Mouse (Mus musculus) limb, embryonic 15.5 days (tissue): ENCODE data around the gene Srcin1. TPM values are rescaled to one million over a fixed set of nuclear protein-coding genes. Genes with fewer than 3 reads are reported as not detected.

ENCODE experiments used
- ATAC-seq: fragments of 200-750 bp; cut with Nextera tagmentation; 2 replicates; pipeline ENCODE4 v1.8.0; 2017; ENCODE audit warnings: low read depth, moderate TSS enrichment; ENCODE audit not compliant: insufficient number of reproducible peaks, low FRiP score, low TSS enrichment
- H3K27ac ChIP-seq: fragments of 300-500 bp; sonication (generic); 2 replicates; pipeline ENCODE4 v1.5.1; 2015; ENCODE audit warnings: moderate library complexity, mild to moderate bottlenecking, inconsistent platforms
- H3K27me3 ChIP-seq: fragments of 300-500 bp; sonication (generic); 2 replicates; pipeline ENCODE4 v1.6.1; 2015; ENCODE audit warnings: inconsistent platforms
- H3K36me3 ChIP-seq: fragments of 300-500 bp; sonication (generic); 2 replicates; pipeline ENCODE4 v1.6.1; 2015; ENCODE audit warnings: inconsistent platforms
- H3K4me1 ChIP-seq: fragments of 300-500 bp; sonication (generic); 2 replicates; pipeline ENCODE4 v1.6.1; 2015; ENCODE audit warnings: inconsistent platforms
- H3K4me2 ChIP-seq: fragments of 300-500 bp; sonication (generic); 2 replicates; pipeline ENCODE4 v1.6.1; 2015; ENCODE audit warnings: mild to moderate bottlenecking, inconsistent platforms
- H3K4me3 ChIP-seq: fragments of 300-500 bp; sonication (generic); 2 replicates; pipeline ENCODE4 v1.5.1; 2015; ENCODE audit warnings: mild to moderate bottlenecking, inconsistent platforms
- H3K9ac ChIP-seq: fragments of 300-500 bp; sonication (generic); 2 replicates; pipeline ENCODE4 v1.6.1; 2015; ENCODE audit warnings: inconsistent platforms
- H3K9me3 ChIP-seq: fragments of 300-500 bp; sonication (generic); 2 replicates; pipeline ENCODE4 v1.6.1; 2016; ENCODE audit warnings: inconsistent platforms
- WGBS: fragments of 180-500 bp; shearing (Covaris S2); methylation state at CpG from one replicate; pipeline ENCODE4 v1.1.7; 2015; 5-methylcytosine and 5-hydroxymethylcytosine counted together
- polyA plus RNA-seq: library from polyadenylated mRNA; unstranded; fragments of >200 nt; fragmentation: Nextera tagmentation; extraction: Ambion mirVana; gene quantifications from 2 replicates; pipeline ENCODE4 v1.2.1, GENCODE M21; 2015

Gene Srcin1
- polyA plus RNA-seq, 1 experiment from 2014 or later, result 0.92 TPM

GRCm38 (mm10) chr11:97547957-97548706 is 27.9 kb downstream of the Srcin1 start:
- H3K9ac ChIP-seq, result no peak overlapping the region
- H3K27ac ChIP-seq, result no peak overlapping the region
- no peak overlapping the region for H3K4me2 ChIP-seq
- H3K36me3 ChIP-seq, result no peaks in the 10 kb centered on the region
- 63% methylated on average over 12 of the region's 12 CpGs for WGBS
- H3K4me1 ChIP-seq, result peaks cover 19% of the 10 kb centered on the region
- no peak overlapping the region for H3K4me3 ChIP-seq
- no peak for ATAC-seq
- no peaks in the 10 kb centered on the region for H3K9me3 ChIP-seq
- peaks cover 99% of the 10 kb centered on the region for H3K27me3 ChIP-seq

GRCm38 (mm10) chr11:97546804-97547411 is 29.1 kb downstream of the Srcin1 start:
- Histone ChIP-seq H3K4me2 (peak overlapping the region; percentile 99), H3K27me3 (peaks cover 98% of the 10 kb centered on the region), H3K9ac (peak overlapping the region; percentile 39; the same call in 1 of the 2 replicates), H3K36me3 (no peaks in the 10 kb centered on the region), H3K27ac (no peak overlapping the region), H3K4me3 (peak overlapping the region; percentile 55), H3K9me3 (no peaks in the 10 kb centered on the region), H3K4me1 (peaks cover 21% of the 10 kb centered on the region)
- ATAC-seq, result no peak
- WGBS, result 0% methylated on average over 63 of the region's 73 CpGs

- H3K27ac ChIP-seq, result no peak overlapping the region
- H3K4me1 ChIP-seq, result peaks cover 18% of the 10 kb centered on the region
- peak overlapping the region; percentile 55 for H3K4me3 ChIP-seq
- H3K9ac ChIP-seq, result no peak overlapping the region
- H3K27me3 ChIP-seq, result peaks cover 97% of the 10 kb centered on the region
- no peaks in the 10 kb centered on the region for H3K9me3 ChIP-seq
- H3K4me2 ChIP-seq, result peak overlapping the region; percentile 99
- H3K36me3 ChIP-seq, result no peaks in the 10 kb centered on the region
- 4% methylated on average over 26 of the region's 26 CpGs for WGBS
- no peak for ATAC-seq
Observed at GRCm38 (mm10) chr11:97545808-97546560, 30.0 kb downstream of the Srcin1 start.

- 80% methylated on average over 9 of the region's 9 CpGs for WGBS
- H3K9ac ChIP-seq, result no peak overlapping the region
- peaks cover 23% of the 10 kb centered on the region for H3K4me1 ChIP-seq
- H3K4me2 ChIP-seq, result no peak overlapping the region
- H3K27ac ChIP-seq, result no peak overlapping the region
- no peaks in the 10 kb centered on the region for H3K9me3 ChIP-seq
- peaks cover 83% of the 10 kb centered on the region for H3K27me3 ChIP-seq
- ATAC-seq, result no peak
- no peak overlapping the region for H3K4me3 ChIP-seq
- no peaks in the 10 kb centered on the region for H3K36me3 ChIP-seq
Observed at GRCm38 (mm10) chr11:97543883-97544282, 32.1 kb downstream of the Srcin1 start.

GRCm38 (mm10) chr11:97543181-97543733 is 32.7 kb downstream of the Srcin1 start:
- Histone ChIP-seq H3K27me3 (peaks cover 83% of the 10 kb centered on the region), H3K4me3 (no peak overlapping the region), H3K4me2 (no peak overlapping the region), H3K36me3 (no peaks in the 10 kb centered on the region), H3K4me1 (peaks cover 23% of the 10 kb centered on the region), H3K27ac (no peak overlapping the region), H3K9ac (no peak overlapping the region), H3K9me3 (no peaks in the 10 kb centered on the region)
- ATAC-seq, result no peak
- 61% methylated on average over 12 of the region's 12 CpGs for WGBS

- H3K27me3 ChIP-seq, result peaks cover 83% of the 10 kb centered on the region
- WGBS, result 72% methylated on average over 22 of the region's 22 CpGs
Observed at GRCm38 (mm10) chr11:97542171-97543150, 33.5 kb downstream of the Srcin1 start.

GRCm38 (mm10) chr11:97540604-97541003 is 35.4 kb downstream of the Srcin1 start:
- H3K9me3 ChIP-seq, result no peaks in the 10 kb centered on the region
- H3K9ac ChIP-seq, result no peak overlapping the region
- WGBS, result 28% methylated on average over 3 of the region's 3 CpGs
- H3K4me1 ChIP-seq, result peaks cover 25% of the 10 kb centered on the region
- ATAC-seq, result no peak
- H3K36me3 ChIP-seq, result no peaks in the 10 kb centered on the region
- no peak overlapping the region for H3K4me2 ChIP-seq
- no peak overlapping the region for H3K4me3 ChIP-seq
- no peak overlapping the region for H3K27ac ChIP-seq
- peaks cover 83% of the 10 kb centered on the region for H3K27me3 ChIP-seq

More at GRCm38 (mm10) chr11:97542171-97543150, 33.5 kb downstream of the Srcin1 start:
- H3K9me3 ChIP-seq, result no peaks in the 10 kb centered on the region
- H3K4me3 ChIP-seq, result no peak overlapping the region
- H3K4me1 ChIP-seq, result peaks cover 26% of the 10 kb centered on the region
- ATAC-seq, result no peak
- H3K27ac ChIP-seq, result no peak overlapping the region
- H3K9ac ChIP-seq, result no peak overlapping the region
- H3K4me2 ChIP-seq, result no peak overlapping the region
- no peaks in the 10 kb centered on the region for H3K36me3 ChIP-seq

GRCm38 (mm10) chr11:97540136-97540535 is 35.9 kb downstream of the Srcin1 start:
- H3K36me3 ChIP-seq, result no peaks in the 10 kb centered on the region
- peaks cover 83% of the 10 kb centered on the region for H3K27me3 ChIP-seq
- H3K9ac ChIP-seq, result no peak overlapping the region
- WGBS, result 58% methylated on average over 3 of the region's 3 CpGs
- H3K4me1 ChIP-seq, result peaks cover 27% of the 10 kb centered on the region
- no peak for ATAC-seq
- H3K4me3 ChIP-seq, result no peak overlapping the region
- no peaks in the 10 kb centered on the region for H3K9me3 ChIP-seq
- H3K27ac ChIP-seq, result no peak overlapping the region
- no peak overlapping the region for H3K4me2 ChIP-seq

- no peak overlapping the region for H3K27ac ChIP-seq
- no peaks in the 10 kb centered on the region for H3K9me3 ChIP-seq
- H3K9ac ChIP-seq, result no peak overlapping the region
- no peak for ATAC-seq
- peaks cover 83% of the 10 kb centered on the region for H3K27me3 ChIP-seq
- H3K4me3 ChIP-seq, result no peak overlapping the region
- H3K4me1 ChIP-seq, result peaks cover 32% of the 10 kb centered on the region
- no peak overlapping the region for H3K4me2 ChIP-seq
- WGBS, result 77% methylated on average over 5 of the region's 5 CpGs
- H3K36me3 ChIP-seq, result no peaks in the 10 kb centered on the region
Observed at GRCm38 (mm10) chr11:97539622-97540021, 36.4 kb downstream of the Srcin1 start.

GRCm38 (mm10) chr11:97537580-97538089 is 38.4 kb downstream of the Srcin1 start:
- Histone ChIP-seq H3K4me2 (peak overlapping the region; percentile 80; the same call in 1 of the 2 replicates), H3K9me3 (no peaks in the 10 kb centered on the region), H3K4me1 (peaks cover 46% of the 10 kb centered on the region), H3K27me3 (peaks cover 84% of the 10 kb centered on the region), H3K4me3 (no peak overlapping the region), H3K36me3 (no peaks in the 10 kb centered on the region), H3K27ac (no peak overlapping the region), H3K9ac (0 out of 2 replicates have a peak overlapping the region, but pooled peaks have one; percentile 14)
- no peak for ATAC-seq
- WGBS, result 32% methylated on average over 12 of the region's 12 CpGs
